In the genomic region with DNA sequence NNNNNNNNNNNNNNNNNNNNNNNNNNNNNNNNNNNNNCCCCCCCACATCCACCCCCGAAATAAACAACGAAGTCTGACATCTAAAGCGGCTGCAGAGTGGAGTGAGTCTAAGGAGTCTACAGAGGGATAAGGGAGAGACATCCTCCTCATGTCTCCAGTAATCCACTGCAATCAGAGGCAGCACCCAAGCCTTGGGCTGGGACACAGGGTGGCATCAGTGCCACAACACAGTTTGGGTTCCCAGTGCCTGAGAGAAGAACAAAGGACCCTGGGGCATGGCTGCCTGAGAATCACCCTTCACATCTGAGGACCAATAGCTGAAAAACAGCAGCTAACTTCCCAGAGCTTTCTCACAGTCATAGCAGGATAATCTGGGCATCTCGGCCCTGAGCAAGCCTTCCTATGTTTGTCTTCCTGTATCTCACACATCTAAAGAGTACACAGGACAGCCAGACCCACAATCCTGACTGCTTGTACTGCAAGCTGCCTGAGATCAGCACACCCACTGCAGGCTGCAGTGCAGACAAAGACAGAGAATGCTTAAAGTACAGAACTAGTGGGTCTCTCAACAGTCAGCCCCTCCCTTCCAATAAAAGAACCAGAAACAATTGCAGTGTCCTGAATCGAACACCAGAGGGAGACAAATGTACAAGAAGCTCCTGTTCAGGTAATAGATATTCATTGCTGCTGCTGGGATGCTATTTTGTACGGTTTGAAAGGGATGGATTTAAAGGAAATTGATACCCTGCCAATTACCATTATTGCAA, we compare ENCODE assay signal across 9 mouse cellular contexts. TPM values are rescaled to one million over a fixed set of nuclear protein-coding genes. Genes with fewer than 3 reads are reported as not detected.
DNase-seq lines count a peak whose midpoint lies in the region; ATAC-seq and TF ChIP-seq lines count a peak whose summit lies in the region.
"Had no signal": no experiment of that assay in that cellular context is flagged by ENCODE, and none has a peak within 500 bp of the region (broad histone marks: within the 10 kb centered on the region; RNA-seq: fewer than 3 reads in every experiment).

No protein-coding gene starts in this region.

- H3K9ac ChIP-seq in kidney, embryonic 14.5 days (ENCODE audit: low read depth, low read length), result no peak overlapping the region
- H3K9ac ChIP-seq in kidney, embryonic 15.5 days, result no peak overlapping the region
- H3K9ac ChIP-seq in MEL (ENCODE audit: control insufficient read depth, low read depth, low read length, poor library complexity, severe bottlenecking), result no peak overlapping the region
- H3K9ac ChIP-seq in hindbrain, embryonic 15.5 days, result no peak overlapping the region
- H3K9ac ChIP-seq: embryonic facial prominence, embryonic 15.5 days had no signal

- H3K27ac ChIP-seq in kidney, embryonic 14.5 days (ENCODE audit: low read depth, low read length), result no peak overlapping the region
- H3K27ac ChIP-seq in kidney, embryonic 15.5 days, result no peak overlapping the region
- H3K27ac ChIP-seq in MEL (ENCODE audit: control insufficient read depth, low read depth, low read length), result no peak overlapping the region
- H3K27ac ChIP-seq in hindbrain, embryonic 15.5 days (replicated peaks), result 0 out of 2 replicates have a peak overlapping the region, but pooled peaks have one; percentile 22
- no peak overlapping the region for H3K27ac ChIP-seq in small intestine, adult 2 months (ENCODE audit: insufficient read depth, low read depth, low read length)
- H3K27ac ChIP-seq: embryonic facial prominence, embryonic 15.5 days had no signal

- H3K27me3 ChIP-seq in kidney, embryonic 14.5 days (ENCODE audit: control insufficient read depth, insufficient read depth, low read length), result no peaks in the 10 kb centered on the region
- 0 out of 2 replicates have a peak, but pooled peaks cover 3% of the 10 kb centered on the region for H3K27me3 ChIP-seq in kidney, embryonic 15.5 days
- no peaks in the 10 kb centered on the region for H3K27me3 ChIP-seq in MEL (ENCODE audit: control insufficient read depth in 1 of 2, insufficient read depth in 2 of 2, low read length in 2 of 2)
- H3K27me3 ChIP-seq in hindbrain, embryonic 15.5 days, result no peaks in the 10 kb centered on the region
- H3K27me3 ChIP-seq in small intestine, adult 2 months (ENCODE audit: control insufficient read depth, insufficient read depth, low read length), result no peaks in the 10 kb centered on the region
- H3K27me3 ChIP-seq: embryonic facial prominence, embryonic 15.5 days had no signal

- TF ChIP-seq RAD21 in MEL (IDR thresholded peaks at IDR 0.05; ENCODE audit: low read depth, low read length), result peak; percentile 77

- peak; percentile 15 to 74 (median 46); a peak in 5 of 6 replicates for TF ChIP-seq CTCF in MEL (IDR thresholded peaks at IDR 0.05 in 2 of 3, conservative IDR thresholded peaks at IDR 0.05 in 1 of 3; ENCODE audit: control insufficient read depth in 1 of 3, insufficient read depth in 1 of 3, low read depth in 2 of 3, low read length in 3 of 3, poor library complexity in 1 of 3, severe bottlenecking in 1 of 3)
- peak; percentile 38; the same call in 1 of the 2 replicates for TF ChIP-seq CTCF in small intestine, adult 2 months (IDR thresholded peaks at IDR 0.05; ENCODE audit: extremely low read depth, insufficient read length, insufficient replicate concordance, low read depth, low read length)

- no peaks in the 10 kb centered on the region for H3K9me3 ChIP-seq in kidney, embryonic 14.5 days (ENCODE audit: control insufficient read depth, low read length)
- H3K9me3 ChIP-seq in kidney, embryonic 15.5 days (replicated peaks), result no peaks in the 10 kb centered on the region
- H3K9me3 ChIP-seq in MEL (replicated peaks; ENCODE audit: insufficient read depth, low read length), result no peaks in the 10 kb centered on the region
- no peaks in the 10 kb centered on the region for H3K9me3 ChIP-seq in hindbrain, embryonic 15.5 days
- H3K9me3 ChIP-seq: embryonic facial prominence, embryonic 15.5 days had no signal

- 62% methylated on average over 6 of the region's 6 CpGs for WGBS in kidney, embryonic 14.5 days
- WGBS in kidney, embryonic 15.5 days, result 53% methylated on average over 6 of the region's 6 CpGs
- WGBS in hindbrain, embryonic 15.5 days, result 61% methylated on average over 6 of the region's 6 CpGs
- WGBS in small intestine, adult 2 months, result 51% methylated on average over 6 of the region's 6 CpGs

- no peak overlapping the region for H3K4me2 ChIP-seq in kidney, embryonic 14.5 days (replicated peaks; ENCODE audit: low read depth, low read length)
- H3K4me2 ChIP-seq in kidney, embryonic 15.5 days, result no peak overlapping the region
- H3K4me2 ChIP-seq in hindbrain, embryonic 15.5 days, result no peak overlapping the region
- H3K4me2 ChIP-seq: embryonic facial prominence, embryonic 15.5 days had no signal

- ATAC-seq in kidney, embryonic 14.5 days (ENCODE audit: low FRiP score, low TSS enrichment), result peak; percentile 46; the same call in 1 of the 2 replicates
- no peak for ATAC-seq in kidney, embryonic 15.5 days (replicated peaks; ENCODE audit: low FRiP score)
- peak; percentile 66 for ATAC-seq in common myeloid progenitor, adult 5-6 weeks (replicated peaks; ENCODE audit: low read depth, poor library complexity, severe bottlenecking)
- peak; percentile 84 for ATAC-seq in hindbrain, embryonic 15.5 days (ENCODE audit: low FRiP score, low read depth)

- no peak overlapping the region for H3K4me3 ChIP-seq in kidney, embryonic 14.5 days (ENCODE audit: low read length)
- H3K4me3 ChIP-seq in kidney, embryonic 15.5 days (replicated peaks), result no peak overlapping the region
- no peak overlapping the region for H3K4me3 ChIP-seq in MEL (ENCODE audit: control insufficient read depth in 1 of 2, insufficient read depth in 1 of 2, low read depth in 2 of 2, low read length in 2 of 2)
- no peak overlapping the region for H3K4me3 ChIP-seq in hindbrain, embryonic 15.5 days
- H3K4me3 ChIP-seq in small intestine, adult 2 months (ENCODE audit: low read depth, low read length), result no peak overlapping the region
- H3K4me3 ChIP-seq: embryonic facial prominence, embryonic 15.5 days had no signal

- H3K4me1 ChIP-seq in kidney, embryonic 14.5 days (ENCODE audit: control insufficient read depth, insufficient read depth, low read length), result no peaks in the 10 kb centered on the region
- H3K4me1 ChIP-seq in kidney, embryonic 15.5 days, result no peaks in the 10 kb centered on the region
- H3K4me1 ChIP-seq in MEL (ENCODE audit: control insufficient read depth in 1 of 2, insufficient read depth in 2 of 2, low read length in 2 of 2), result no peaks in the 10 kb centered on the region
- no peaks in the 10 kb centered on the region for H3K4me1 ChIP-seq in hindbrain, embryonic 15.5 days (replicated peaks)
- H3K4me1 ChIP-seq in small intestine, adult 2 months (ENCODE audit: control insufficient read depth, insufficient read depth, insufficient read length, low read length), result no peaks in the 10 kb centered on the region
- H3K4me1 ChIP-seq: embryonic facial prominence, embryonic 15.5 days had no signal

- no peaks in the 10 kb centered on the region for H3K36me3 ChIP-seq in kidney, embryonic 14.5 days (ENCODE audit: control insufficient read depth, insufficient read depth, low read length)
- no peaks in the 10 kb centered on the region for H3K36me3 ChIP-seq in kidney, embryonic 15.5 days
- no peaks in the 10 kb centered on the region for H3K36me3 ChIP-seq in MEL (ENCODE audit: control insufficient read depth in 1 of 2, insufficient read depth in 2 of 2, low read length in 2 of 2)
- H3K36me3 ChIP-seq in hindbrain, embryonic 15.5 days, result no peaks in the 10 kb centered on the region
- H3K36me3 ChIP-seq in small intestine, adult 2 months (ENCODE audit: control insufficient read depth, insufficient read depth, low read length), result no peaks in the 10 kb centered on the region
- H3K36me3 ChIP-seq: embryonic facial prominence, embryonic 15.5 days had no signal

- TF ChIP-seq POLR2A in MEL (IDR thresholded peaks at IDR 0.05; ENCODE audit: control insufficient read depth in 1 of 2, insufficient read depth in 1 of 2, low read depth in 1 of 2, low read length in 2 of 2, poor library complexity in 1 of 2), result no peak
- no peak for TF ChIP-seq POLR2A in small intestine, adult 2 months (IDR thresholded peaks at IDR 0.05; ENCODE audit: low read depth, low read length)

- no peak for TF ChIP-seq EP300 in MEL (IDR thresholded peaks at IDR 0.05; ENCODE audit: low read depth in 1 of 2, low read length in 2 of 2)

- DNase-seq in MEL (ENCODE audit: low read depth, low spot score), result peak; percentile 50
- peak; percentile 61 for DNase-seq in lung, postnatal 36 days
- DNase-seq in frontal cortex, postnatal 10 days (ENCODE audit: low spot score in 2 of 2), result no peak

- H3K79me2 ChIP-seq in MEL (ENCODE audit: control insufficient read depth, insufficient read depth, low read length, poor library complexity), result no peaks in the 10 kb centered on the region

TF ChIP-seq in MEL, 35 proteins besides CTCF, POLR2A, EP300 and RAD21:
- no peak for TF ChIP-seq MXI1 (IDR thresholded peaks at IDR 0.05; ENCODE audit: low read depth, low read length)
- no peak for TF ChIP-seq TBP (IDR thresholded peaks at IDR 0.05; ENCODE audit: low read depth, low read length)
- TF ChIP-seq ZC3H11A (IDR thresholded peaks at IDR 0.05; ENCODE audit: low read depth, low read length), result peak; percentile 58
- TF ChIP-seq SMC3 (IDR thresholded peaks at IDR 0.05; ENCODE audit: low read depth, low read length), result peak; percentile 74
- TF ChIP-seq USF2 (IDR thresholded peaks at IDR 0.05; ENCODE audit: borderline replicate concordance in 1 of 2, insufficient read depth in 1 of 2, low read depth in 1 of 2, low read length in 2 of 2), result no peak
- no peak for TF ChIP-seq GATA1 (IDR thresholded peaks at IDR 0.05; ENCODE audit: low read depth, low read length)
- no peak for TF ChIP-seq NELFE (IDR thresholded peaks at IDR 0.05; ENCODE audit: low read depth, low read length)
TF ChIP-seq in MEL: peak in this region for 2.

RNA-seq across cellular contexts. Expression of a gene that starts 54.0 kb away (rescaled TPM):
- 16.7 and 19.3 TPM in 2 replicates for polyA plus RNA-seq in kidney, embryonic 14.5 days (2014; fragmentation: Nextera tagmentation; extraction: Ambion mirVana)
- 24.3 and 25.4 TPM in 2 replicates for polyA plus RNA-seq in kidney, embryonic 15.5 days (2015; fragmentation: Nextera tagmentation; extraction: Ambion mirVana)
- 0.04 TPM in 1 of 2 replicates, not detected in the other for total RNA-seq in MEL (2012; rRNA removed)
- not detected for polyA plus RNA-seq in MEL (2012; ENCODE audit: insufficient read depth in 1 of 2, insufficient read length in 2 of 2, low read depth in 1 of 2, low replicate concordance in 2 of 2, missing spikeins in 1 of 2)
- 17.9 and 23.8 TPM in 2 replicates for total RNA-seq in common myeloid progenitor, adult 5-6 weeks (2017)
- polyA plus RNA-seq in hindbrain, embryonic 15.5 days (2015; fragmentation: Nextera tagmentation; extraction: Ambion mirVana), result 28.5 and 32.1 TPM in 2 replicates
- polyA plus RNA-seq in small intestine, adult 2 months (2012; rRNA removed), result 134 and 225 TPM in 2 replicates

Comparison
In these comparisons a context has a peak if more than half of its experiments do, and no peak if none do; other contexts are left out.
1. DNase-seq: peak in MEL (single experiment) and lung, postnatal 36 days (single experiment); none in frontal cortex, postnatal 10 days (0 of 2).
2. RNA of a gene that starts 54.0 kb away (polyA plus RNA-seq): 134 to 225 TPM in small intestine, adult 2 months, 28.5 to 32.1 TPM in hindbrain, embryonic 15.5 days, 24.3 to 25.4 TPM in kidney, embryonic 15.5 days and 16.7 to 19.3 TPM in kidney, embryonic 14.5 days; not detected in MEL; every median in the first group is over 10 times any median in the second.